Mouse (Mus musculus) right cerebral cortex, postnatal 10 days (tissue): Measurements from ENCODE around the gene Prkcb.
A peak's percentile ranks its signal among the peaks of the same experiment; 100 is the strongest.

Experiments used
- DNase-seq, 2 experiments: peaks; one replicate each; pipeline ENCODE4 v3.0.0; 2021; ENCODE audit warnings: low spot score in 2 of 2

Prkcb gene

GRCm38 (mm10) chr7:122402041-122402440, 113.5 kb downstream of the Prkcb start:
- no peak for DNase-seq

- no peak for DNase-seq
Measured at GRCm38 (mm10) chr7:122403343-122403742, 114.8 kb downstream of the Prkcb start.

- DNase-seq: peak; percentile 95 to 96
Measured at GRCm38 (mm10) chr7:122404571-122405393, 116.2 kb downstream of the Prkcb start.

GRCm38 (mm10) chr7:122406625-122407024, 118.1 kb downstream of the Prkcb start:
- peak in 1 of 2 experiments; percentile 64 for DNase-seq

- DNase-seq: no peak
Measured at GRCm38 (mm10) chr7:122409945-122410344, 121.4 kb downstream of the Prkcb start.

GRCm38 (mm10) chr7:122410873-122411272, 122.3 kb downstream of the Prkcb start:
- no peak for DNase-seq

GRCm38 (mm10) chr7:122413231-122413630, 124.7 kb downstream of the Prkcb start:
- DNase-seq: peak in 1 of 2 experiments; percentile 64

GRCm38 (mm10) chr7:122414146-122414545, 125.6 kb downstream of the Prkcb start:
- DNase-seq: no peak

- no peak for DNase-seq
Measured at GRCm38 (mm10) chr7:122414608-122415007, 126.1 kb downstream of the Prkcb start.

- DNase-seq: no peak
Measured at GRCm38 (mm10) chr7:122415387-122415786, 126.8 kb downstream of the Prkcb start.

- DNase-seq: no peak
Measured at GRCm38 (mm10) chr7:122415904-122416303, 127.4 kb downstream of the Prkcb start.

- DNase-seq: no peak
Measured at GRCm38 (mm10) chr7:122418551-122418950, 130.0 kb downstream of the Prkcb start.

- DNase-seq: no peak
Measured at GRCm38 (mm10) chr7:122423816-122424215, 135.3 kb downstream of the Prkcb start.

- DNase-seq: no peak
Measured at GRCm38 (mm10) chr7:122429134-122429533, 140.6 kb downstream of the Prkcb start.

- no peak for DNase-seq
Measured at GRCm38 (mm10) chr7:122432401-122432800, 143.8 kb downstream of the Prkcb start.

- DNase-seq: no peak
Measured at GRCm38 (mm10) chr7:122433377-122433776, 144.8 kb downstream of the Prkcb start.

GRCm38 (mm10) chr7:122434941-122435340, 146.4 kb downstream of the Prkcb start:
- no peak for DNase-seq

- no peak for DNase-seq
Measured at GRCm38 (mm10) chr7:122435561-122435960, 147.0 kb downstream of the Prkcb start.

- DNase-seq: no peak
Measured at GRCm38 (mm10) chr7:122437390-122437789, 148.8 kb downstream of the Prkcb start.

GRCm38 (mm10) chr7:122445056-122445455, 156.5 kb downstream of the Prkcb start:
- DNase-seq: peak; percentile 50 to 71

GRCm38 (mm10) chr7:122452671-122453070, 164.1 kb downstream of the Prkcb start:
- DNase-seq: no peak

- peak; percentile 83 to 90 for DNase-seq
Measured at GRCm38 (mm10) chr7:122459203-122459965, 170.8 kb downstream of the Prkcb start.

GRCm38 (mm10) chr7:122460020-122460419, 171.5 kb downstream of the Prkcb start:
- DNase-seq: no peak
